ENCODE assay signal across 14 mouse cellular contexts in genomic region chr2:165452730-165453693, GRCm38 (mm10). TPM values are rescaled to one million over a fixed set of nuclear protein-coding genes. Genes with fewer than 3 reads are reported as not detected.
DNase-seq lines count a peak whose midpoint lies in the region; ATAC-seq and TF ChIP-seq lines count a peak whose summit lies in the region.
"Had no signal": no experiment of that assay in that cellular context is flagged by ENCODE, and none has a peak within 500 bp of the region (broad histone marks: within the 10 kb centered on the region; RNA-seq: fewer than 3 reads in every experiment).

No protein-coding gene starts in this region.

- TF ChIP-seq CTCF in lung, adult 2 months (IDR thresholded peaks at IDR 0.05; ENCODE audit: insufficient read depth, low read length), result no peak
- no peak for TF ChIP-seq CTCF in left cerebral cortex, adult 2 months (IDR thresholded peaks at IDR 0.05)

- intact Hi-C loops in left cerebral cortex, adult 2 months (cut with DNase I), result no loop called here

- no peak for TF ChIP-seq POLR2A in lung, adult 2 months (IDR thresholded peaks at IDR 0.05; ENCODE audit: borderline replicate concordance, extremely low read depth, low read depth, low read length)

- H3K4me3 ChIP-seq in lung, adult 2 months (replicated peaks; ENCODE audit: extremely low read depth, low read depth, low read length), result no peak overlapping the region
- H3K4me3 ChIP-seq in left cerebral cortex, adult 2 months, result no peak overlapping the region
- H3K4me3 ChIP-seq: embryonic facial prominence, embryonic 10.5 days; forebrain, embryonic 10.5 days; liver, embryonic 13.5 days had no signal

- H3K4me1 ChIP-seq in lung, adult 2 months (ENCODE audit: control insufficient read depth, insufficient read depth, low read length), result no peaks in the 10 kb centered on the region
- H3K4me1 ChIP-seq: liver, embryonic 13.5 days had no signal

- no peak overlapping the region for H3K27ac ChIP-seq in left cerebral cortex, adult 2 months
- H3K27ac ChIP-seq: embryonic facial prominence, embryonic 10.5 days; forebrain, embryonic 10.5 days; liver, embryonic 13.5 days had no signal

- DNase-seq in lung, postnatal 25 days (ENCODE audit: low spot score), result peak; percentile 24
- DNase-seq in lung, adult 2 months, result no peak
- DNase-seq in thymus, postnatal 36 days, result peak; percentile 23 to 38
- no peak for DNase-seq in cerebellum, postnatal 10 days
- no peak for DNase-seq in left cerebral cortex, adult 2 months (ENCODE audit: extremely low spot score in 1 of 2, low spot score in 2 of 2)
- DNase-seq: gastrocnemius, postnatal 10 days; liver, embryonic 13.5 days had no signal

- 67% methylated on average over 12 of the region's 12 CpGs for WGBS in lung, adult 2 months

- ATAC-seq in activated CD4-positive, CD25-positive, alpha-beta regulatory T cell, adult 4 months, result peak; percentile 86
- peak; percentile 77 for ATAC-seq in megakaryocyte progenitor cell, adult 5-6 weeks (replicated peaks; ENCODE audit: poor library complexity)

RNA-seq across cellular contexts. Expression of gene Slc13a3, which starts 20.0 kb away (rescaled TPM):
- 3.1 and 3.4 TPM in 2 replicates for polyA plus RNA-seq in lung, adult 2 months (2012; rRNA removed)
- polyA plus RNA-seq in activated CD4-positive, CD25-positive, alpha-beta regulatory T cell, adult 4 months (2017; shearing (Covaris generic)), result not detected
- total RNA-seq in megakaryocyte progenitor cell, adult 5-6 weeks (2015), result 0.15 TPM in 1 of 2 replicates, not detected in the other
- 0.08 TPM in 1 of 2 replicates, not detected in the other for total RNA-seq in megakaryocyte progenitor cell, adult 5-6 weeks (2017)
- 10 to 100 TPM; 12.0 to 18.6 TPM for total RNA-seq in left cerebral cortex, adult 2 months (2021)

RNA-seq across cellular contexts. Expression of gene Trp53rka, which starts 40.1 kb away (rescaled TPM):
- 21.5 and 22.2 TPM in 2 replicates for polyA plus RNA-seq in lung, adult 2 months (2012; rRNA removed)
- polyA plus RNA-seq in activated CD4-positive, CD25-positive, alpha-beta regulatory T cell, adult 4 months (2017; shearing (Covaris generic)), result 1 to 10 TPM; 3.1 to 4.6 TPM
- total RNA-seq in megakaryocyte progenitor cell, adult 5-6 weeks (2015), result 6.7 and 9.4 TPM in 2 replicates
- 7.6 and 8.6 TPM in 2 replicates for total RNA-seq in megakaryocyte progenitor cell, adult 5-6 weeks (2017)
- 10 to 100 TPM; 21.5 to 22.0 TPM for total RNA-seq in left cerebral cortex, adult 2 months (2021)

RNA-seq across cellular contexts. Expression of gene Slc2a10, which starts 50.6 kb away (rescaled TPM):
- 8.9 and 10.1 TPM in 2 replicates for polyA plus RNA-seq in lung, adult 2 months (2012; rRNA removed)
- polyA plus RNA-seq in activated CD4-positive, CD25-positive, alpha-beta regulatory T cell, adult 4 months (2017; shearing (Covaris generic)), result not detected
- 0.05 and 0.12 TPM in 2 replicates for total RNA-seq in megakaryocyte progenitor cell, adult 5-6 weeks (2015)
- total RNA-seq in megakaryocyte progenitor cell, adult 5-6 weeks (2017), result 0.21 and 0.57 TPM in 2 replicates
- 1 to 10 TPM; 1.2 TPM for total RNA-seq in left cerebral cortex, adult 2 months (2021)

RNA-seq across cellular contexts. Expression of gene Ocstamp, which starts 52.8 kb away (rescaled TPM):
- 0.07 and 0.09 TPM in 2 replicates for polyA plus RNA-seq in lung, adult 2 months (2012; rRNA removed)
- polyA plus RNA-seq in activated CD4-positive, CD25-positive, alpha-beta regulatory T cell, adult 4 months (2017; shearing (Covaris generic)), result not detected
- total RNA-seq in megakaryocyte progenitor cell, adult 5-6 weeks (2015), result not detected in 2 replicates
- not detected in 2 replicates for total RNA-seq in megakaryocyte progenitor cell, adult 5-6 weeks (2017)
- not detected for total RNA-seq in left cerebral cortex, adult 2 months (2021)
- total RNA-seq: layer of hippocampus, postnatal 14 days had no signal
- polyA plus RNA-seq: heart, embryonic 14.5 days; neural tube, embryonic 14.5 days had no signal

Comparison
In these comparisons a context has a peak if more than half of its experiments do, and no peak if none do; other contexts are left out.
1. DNase-seq: peak in lung, postnatal 25 days (single experiment) and thymus, postnatal 36 days (2 of 2); none in lung, adult 2 months (single experiment), cerebellum, postnatal 10 days (0 of 2) and left cerebral cortex, adult 2 months (0 of 2).
2. RNA of gene Slc13a3, which starts 20.0 kb away (total RNA-seq): 12.0 to 18.6 TPM in left cerebral cortex, adult 2 months; 0.08 to 0.15 TPM in megakaryocyte progenitor cell, adult 5-6 weeks; every median in the first group is over 10 times any median in the second.